Comparison of ENCODE assay signal across 10 mouse cellular contexts in genomic region chr5:128483441-128483810, GRCm38 (mm10). TPM values are rescaled to one million over a fixed set of nuclear protein-coding genes. Genes with fewer than 3 reads are reported as not detected.
DNase-seq lines count a peak whose midpoint lies in the region; ATAC-seq lines count a peak whose summit lies in the region.
"Had no signal": no experiment of that assay in that cellular context is flagged by ENCODE, and none has a peak within 500 bp of the region (broad histone marks: within the 10 kb centered on the region; RNA-seq: fewer than 3 reads in every experiment).

No protein-coding gene starts in this region.

- no peak for ATAC-seq in kidney, embryonic 14.5 days (ENCODE audit: low FRiP score, low TSS enrichment)
- ATAC-seq in embryonic facial prominence, embryonic 14.5 days (ENCODE audit: low read depth) = no peak
- ATAC-seq in neural tube, embryonic 13.5 days (ENCODE audit: low read depth) = no peak

- H3K27me3 ChIP-seq in kidney, embryonic 14.5 days (ENCODE audit: control insufficient read depth, insufficient read depth, low read length) = peaks cover 16% of the 10 kb centered on the region
- H3K27me3 ChIP-seq in embryonic facial prominence, embryonic 14.5 days (replicated peaks; ENCODE audit: control insufficient read depth, insufficient read depth, low read length) = peaks cover 14% of the 10 kb centered on the region
- H3K27me3 ChIP-seq in limb, embryonic 10.5 days (ENCODE audit: low read depth, poor library complexity, severe bottlenecking) = peaks cover 36% of the 10 kb centered on the region
- no peaks in the 10 kb centered on the region; the same call in 1 of the 2 replicates for H3K27me3 ChIP-seq in neural tube, embryonic 13.5 days

- no peak overlapping the region for H3K9ac ChIP-seq in kidney, embryonic 14.5 days (ENCODE audit: low read depth, low read length)
- H3K9ac ChIP-seq in embryonic facial prominence, embryonic 14.5 days (ENCODE audit: low read depth, low read length) = no peak overlapping the region
- H3K9ac ChIP-seq in neural tube, embryonic 13.5 days = 0 out of 2 replicates have a peak overlapping the region, but pooled peaks have one; percentile 47

- H3K4me3 ChIP-seq in kidney, embryonic 14.5 days (ENCODE audit: low read length) = 0 out of 2 replicates have a peak overlapping the region, but pooled peaks have one; percentile 12
- H3K4me3 ChIP-seq in embryonic facial prominence, embryonic 14.5 days (ENCODE audit: low read depth, low read length) = no peak overlapping the region
- peak overlapping the region; percentile 36 for H3K4me3 ChIP-seq in limb, embryonic 10.5 days
- peak overlapping the region; percentile 27 for H3K4me3 ChIP-seq in neural tube, embryonic 13.5 days

- DNase-seq in kidney, postnatal 10 days = no peak
- no peak for DNase-seq in embryonic facial prominence, embryonic 14.5 days (ENCODE audit: low spot score)
- DNase-seq in limb, embryonic 10.5 days (ENCODE audit: low spot score) = peak; percentile 36
- no peak for DNase-seq in gastrocnemius, adult 18-20 months (ENCODE audit: low spot score)
- no peak for DNase-seq in layer of hippocampus, adult 18-20 months (ENCODE audit: low spot score in 2 of 2)
- no peak for DNase-seq in testis, postnatal 14 days (ENCODE audit: low spot score)
- DNase-seq: cerebellum, adult 18-20 months had no signal

- peak overlapping the region; percentile 32; the same call in 1 of the 2 replicates for H3K4me2 ChIP-seq in kidney, embryonic 14.5 days (replicated peaks; ENCODE audit: low read depth, low read length)
- peak overlapping the region; percentile 49 for H3K4me2 ChIP-seq in embryonic facial prominence, embryonic 14.5 days (ENCODE audit: low read depth, low read length)
- peak overlapping the region; percentile 54 for H3K4me2 ChIP-seq in neural tube, embryonic 13.5 days

- no peaks in the 10 kb centered on the region for H3K9me3 ChIP-seq in kidney, embryonic 14.5 days (ENCODE audit: control insufficient read depth, low read length)
- 0 out of 2 replicates have a peak, but pooled peaks cover 7% of the 10 kb centered on the region for H3K9me3 ChIP-seq in embryonic facial prominence, embryonic 14.5 days (ENCODE audit: control insufficient read depth, low read length)
- H3K9me3 ChIP-seq in limb, embryonic 10.5 days (replicated peaks) = no peaks in the 10 kb centered on the region
- H3K9me3 ChIP-seq in neural tube, embryonic 13.5 days = no peaks in the 10 kb centered on the region

- H3K27ac ChIP-seq in kidney, embryonic 14.5 days (ENCODE audit: low read depth, low read length) = no peak overlapping the region
- no peak overlapping the region for H3K27ac ChIP-seq in embryonic facial prominence, embryonic 14.5 days (replicated peaks; ENCODE audit: low read depth, low read length)
- no peak overlapping the region for H3K27ac ChIP-seq in limb, embryonic 10.5 days
- H3K27ac ChIP-seq in neural tube, embryonic 13.5 days (replicated peaks) = no peak overlapping the region
- H3K27ac ChIP-seq: macrophage had no signal

- WGBS in kidney, embryonic 14.5 days = 4% methylated on average over 13 of the region's 13 CpGs
- 8% methylated on average over 13 of the region's 13 CpGs for WGBS in embryonic facial prominence, embryonic 14.5 days
- WGBS in limb, embryonic 10.5 days = 6% methylated on average over 13 of the region's 13 CpGs
- 6% methylated on average over 13 of the region's 13 CpGs for WGBS in neural tube, embryonic 13.5 days

- H3K4me1 ChIP-seq in kidney, embryonic 14.5 days (ENCODE audit: control insufficient read depth, insufficient read depth, low read length) = peaks cover 8% of the 10 kb centered on the region; the same call in 1 of the 2 replicates
- peaks cover 4% of the 10 kb centered on the region; the same call in 1 of the 2 replicates for H3K4me1 ChIP-seq in embryonic facial prominence, embryonic 14.5 days (ENCODE audit: control insufficient read depth, insufficient read depth, low read length)
- peaks cover 12% of the 10 kb centered on the region for H3K4me1 ChIP-seq in limb, embryonic 10.5 days
- H3K4me1 ChIP-seq in neural tube, embryonic 13.5 days (replicated peaks) = peaks cover 15% of the 10 kb centered on the region

- no peaks in the 10 kb centered on the region for H3K36me3 ChIP-seq in kidney, embryonic 14.5 days (ENCODE audit: control insufficient read depth, insufficient read depth, low read length)
- H3K36me3 ChIP-seq in embryonic facial prominence, embryonic 14.5 days (ENCODE audit: control insufficient read depth, insufficient read depth, low read length) = no peaks in the 10 kb centered on the region
- no peaks in the 10 kb centered on the region for H3K36me3 ChIP-seq in limb, embryonic 10.5 days
- H3K36me3 ChIP-seq in neural tube, embryonic 13.5 days = no peaks in the 10 kb centered on the region

RNA-seq across cellular contexts. Expression of gene Tmem132d, which starts 50.5 kb away (rescaled TPM):
- 0.20 and 0.34 TPM in 2 replicates for polyA plus RNA-seq in kidney, embryonic 14.5 days (2014; fragmentation: Nextera tagmentation; extraction: Ambion mirVana)
- 0.66 and 0.90 TPM in 2 replicates for polyA plus RNA-seq in embryonic facial prominence, embryonic 14.5 days (2014; fragmentation: Nextera tagmentation; extraction: Ambion mirVana)
- polyA plus RNA-seq in limb, embryonic 10.5 days (2016; fragmentation: Nextera tagmentation; extraction: Ambion mirVana) = 0.79 and 1.2 TPM in 2 replicates
- 1.7 and 2.0 TPM in 2 replicates for polyA plus RNA-seq in neural tube, embryonic 13.5 days (2015; fragmentation: Nextera tagmentation; extraction: Ambion mirVana)
- total RNA-seq in gastrocnemius, adult 18-20 months (2021) = under 1 TPM in 1 of 2 experiments, not detected in 1; 0.05 TPM
- 10 to 100 TPM; 20.0 to 20.1 TPM for total RNA-seq in layer of hippocampus, adult 18-20 months (2021)
- polyA plus RNA-seq: macrophage had no signal
